ENCODE assay signal across 1 mouse cellular context in the genomic region with DNA sequence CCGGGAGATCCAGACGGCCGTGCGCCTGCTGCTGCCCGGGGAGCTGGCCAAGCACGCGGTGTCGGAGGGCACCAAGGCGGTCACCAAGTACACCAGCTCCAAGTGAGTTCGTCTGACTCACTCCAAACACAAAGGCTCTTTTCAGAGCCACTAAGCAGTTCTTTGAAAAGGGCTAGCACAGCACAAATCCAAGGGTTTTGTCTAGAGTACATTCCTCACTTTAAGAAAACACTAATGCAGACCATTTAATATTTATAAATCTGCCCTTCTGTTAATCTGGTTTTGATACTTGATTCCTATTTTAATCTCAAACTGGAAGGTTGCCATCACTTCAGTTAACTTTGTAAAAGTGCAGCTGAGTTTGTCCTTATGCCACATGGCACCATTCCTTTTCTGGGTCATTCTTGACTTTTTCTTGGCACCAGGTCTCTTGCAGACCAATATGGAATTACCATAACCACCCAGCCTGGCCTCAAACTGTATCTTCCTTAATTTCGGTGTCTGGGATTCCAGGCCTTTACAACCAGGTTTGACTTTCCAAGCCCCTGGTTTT.
TF ChIP-seq lines count a peak whose summit lies in the region.

No protein-coding gene starts in this region.

TF ChIP-seq in CH12.LX, 34 proteins besides CTCF, POLR2A, EP300 and RAD21:
- peak; percentile 98; the same call in 1 of the 2 replicates for TF ChIP-seq ZMIZ1 (IDR thresholded peaks at IDR 0.05; ENCODE audit: low read depth, low read length)
- TF ChIP-seq BHLHE40 (IDR thresholded peaks at IDR 0.05; ENCODE audit: low read depth, low read length) = 0 out of 2 replicates have a peak, but pooled peaks have one; percentile 14
- peak; percentile 99 for TF ChIP-seq POLR2AphosphoS2 (IDR thresholded peaks at IDR 0.05; ENCODE audit: low read depth, low read length)
- peak; percentile 65; the same call in 1 of the 2 replicates for TF ChIP-seq CHD2 (IDR thresholded peaks at IDR 0.05; ENCODE audit: low read length)
- TF ChIP-seq RCOR1 (conservative IDR thresholded peaks at IDR 0.05; ENCODE audit: low read depth, low read length) = no peak; the same call in 1 of the 2 replicates
- TF ChIP-seq E2F4 (IDR thresholded peaks at IDR 0.05; ENCODE audit: insufficient replicate concordance, low read depth, low read length) = 0 out of 2 replicates have a peak, but pooled peaks have one; percentile 30
- TF ChIP-seq SIN3A (IDR thresholded peaks at IDR 0.05; ENCODE audit: low read length) = 0 out of 2 replicates have a peak, but pooled peaks have one; percentile 1
- TF ChIP-seq CHD1 (IDR thresholded peaks at IDR 0.05; ENCODE audit: low read depth, low read length) = no peak
- TF ChIP-seq UBTF (IDR thresholded peaks at IDR 0.05; ENCODE audit: low read depth, low read length) = peak; percentile 87
- TF ChIP-seq NELFE (IDR thresholded peaks at IDR 0.05; ENCODE audit: low read depth, low read length) = no peak; the same call in 1 of the 2 replicates
- TF ChIP-seq GABPA (IDR thresholded peaks at IDR 0.05; ENCODE audit: insufficient replicate concordance, low read depth, low read length) = no peak
- no peak for TF ChIP-seq MAFK (IDR thresholded peaks at IDR 0.05; ENCODE audit: insufficient replicate concordance, low read length)
